Mouse (Mus musculus): ENCODE data around the gene Suclg1.

GRCm38 (mm10) chr6:73228408-73228807 is 19.8 kb upstream of the Suclg1 start:
- no peak for TF ChIP-seq CTCF (IDR thresholded peaks at IDR 0.05)
- TF ChIP-seq EP300 (IDR thresholded peaks at IDR 0.05), result no peak
